Mouse (Mus musculus): ENCODE data around the gene Lin54.
"Not testable (repeated sequence)": the region's sequence is repeated elsewhere in the genome, so short reads cannot be mapped to it uniquely, and the experiment has no call there.

Gene Lin54

GRCm38 (mm10) chr5:100488231-100488630, 12.2 kb downstream of the Lin54 start:
- DNase-seq (ENCODE audit: low read depth): no peak

- DNase-seq (ENCODE audit: low read depth): no peak
Observed at GRCm38 (mm10) chr5:100487120-100487519, 13.3 kb downstream of the Lin54 start.

- no peak for DNase-seq (ENCODE audit: low read depth)
Observed at GRCm38 (mm10) chr5:100483569-100483968, 16.9 kb downstream of the Lin54 start.

GRCm38 (mm10) chr5:100477604-100478003, 22.8 kb downstream of the Lin54 start:
- DNase-seq (ENCODE audit: low read depth): no peak

GRCm38 (mm10) chr5:100476328-100476727, 24.1 kb downstream of the Lin54 start:
- no peak for DNase-seq (ENCODE audit: low read depth)

GRCm38 (mm10) chr5:100467336-100467735, 33.1 kb downstream of the Lin54 start:
- DNase-seq (ENCODE audit: low read depth): no peak

GRCm38 (mm10) chr5:100466624-100467023, 33.8 kb downstream of the Lin54 start:
- DNase-seq (ENCODE audit: low read depth): peak; percentile 22

- DNase-seq (ENCODE audit: low read depth): peak; percentile 19
Observed at GRCm38 (mm10) chr5:100462374-100462773, 38.1 kb downstream of the Lin54 start.

GRCm38 (mm10) chr5:100461526-100461925, 38.9 kb downstream of the Lin54 start:
- no peak for DNase-seq (ENCODE audit: low read depth)

- no peak for DNase-seq (ENCODE audit: low read depth)
Observed at GRCm38 (mm10) chr5:100459468-100459867, 41.0 kb downstream of the Lin54 start.

GRCm38 (mm10) chr5:100451871-100452270, 48.6 kb downstream of the Lin54 start:
- DNase-seq (ENCODE audit: low read depth): no peak

- no peak for DNase-seq (ENCODE audit: low read depth)
Observed at GRCm38 (mm10) chr5:100438796-100439195, 61.6 kb downstream of the Lin54 start.

GRCm38 (mm10) chr5:100437917-100438316, 62.5 kb downstream of the Lin54 start:
- no peak for DNase-seq (ENCODE audit: low read depth)

GRCm38 (mm10) chr5:100437086-100437485, 63.4 kb downstream of the Lin54 start:
- DNase-seq (ENCODE audit: low read depth): no peak

GRCm38 (mm10) chr5:100430966-100431365, 69.5 kb downstream of the Lin54 start:
- no peak for DNase-seq (ENCODE audit: low read depth)

GRCm38 (mm10) chr5:100430076-100430390, 70.4 kb downstream of the Lin54 start:
- no peak for DNase-seq (ENCODE audit: low read depth)

GRCm38 (mm10) chr5:100429344-100430075, 70.9 kb downstream of the Lin54 start:
- DNase-seq (ENCODE audit: low read depth): peak; percentile 95

- DNase-seq (ENCODE audit: low read depth): no peak
Observed at GRCm38 (mm10) chr5:100428734-100429343, 71.6 kb downstream of the Lin54 start.

GRCm38 (mm10) chr5:100428031-100428733, 72.3 kb downstream of the Lin54 start:
- DNase-seq (ENCODE audit: low read depth): peak; percentile 43

GRCm38 (mm10) chr5:100427276-100427675, 73.2 kb downstream of the Lin54 start:
- DNase-seq (ENCODE audit: low read depth): no peak

GRCm38 (mm10) chr5:100425823-100426222, 74.6 kb downstream of the Lin54 start:
- DNase-seq (ENCODE audit: low read depth): not testable (repeated sequence)

GRCm38 (mm10) chr5:100424252-100424651, 76.2 kb downstream of the Lin54 start:
- no peak for DNase-seq (ENCODE audit: low read depth)

GRCm38 (mm10) chr5:100423626-100424025, 76.8 kb downstream of the Lin54 start:
- DNase-seq (ENCODE audit: low read depth): no peak

Data from c-Kit-positive CD71-positive TER-119-negative erythroid progenitor cells, embryonic 14.5 days (primary cell).